16 mouse cellular contexts compared by ENCODE assay signal in genomic region chr3:146370553-146371095, GRCm38 (mm10).
"Had no signal": no experiment of that assay in that cellular context is flagged by ENCODE, and none has a peak within 500 bp of the region (broad histone marks: within the 10 kb centered on the region; RNA-seq: fewer than 3 reads in every experiment).

No protein-coding gene starts in this region.

- H3K36me3 ChIP-seq: liver, embryonic 12.5 days; midbrain, embryonic 13.5 days; midbrain, embryonic 15.5 days; neural tube, embryonic 12.5 days; stomach, embryonic 15.5 days had no signal

- H3K27ac ChIP-seq: liver, embryonic 12.5 days; liver, embryonic 14.5 days; midbrain, embryonic 13.5 days; midbrain, embryonic 15.5 days; neural tube, embryonic 12.5 days; stomach, embryonic 15.5 days; stomach, postnatal 0 days had no signal

- ATAC-seq: liver, embryonic 12.5 days; midbrain, embryonic 13.5 days; midbrain, embryonic 15.5 days had no signal

- DNase-seq: lung, adult 18-20 months; lung, embryonic 14.5 days; lung, postnatal 10 days; lung, postnatal 4 days; right cerebral cortex, postnatal 25 days; thymus, adult 18-20 months; thymus, postnatal 14 days; thymus, postnatal 36 days had no signal

- H3K27me3 ChIP-seq: liver, embryonic 12.5 days; midbrain, embryonic 13.5 days; midbrain, embryonic 15.5 days; stomach, embryonic 15.5 days had no signal

- H3K9ac ChIP-seq: liver, embryonic 12.5 days; liver, embryonic 14.5 days; lung, embryonic 14.5 days; midbrain, embryonic 13.5 days; midbrain, embryonic 15.5 days; neural tube, embryonic 12.5 days; stomach, embryonic 15.5 days had no signal

- H3K4me2 ChIP-seq: liver, embryonic 12.5 days; lung, embryonic 14.5 days; midbrain, embryonic 11.5 days; midbrain, embryonic 13.5 days; midbrain, embryonic 15.5 days; neural tube, embryonic 12.5 days; stomach, embryonic 15.5 days had no signal

- H3K4me1 ChIP-seq: stomach, embryonic 15.5 days had no signal

- H3K4me3 ChIP-seq: liver, embryonic 12.5 days; midbrain, embryonic 13.5 days; midbrain, embryonic 15.5 days; neural tube, embryonic 12.5 days; stomach, embryonic 15.5 days had no signal

- H3K9me3 ChIP-seq: liver, embryonic 12.5 days; midbrain, embryonic 13.5 days; midbrain, embryonic 15.5 days; neural tube, embryonic 12.5 days; stomach, embryonic 15.5 days had no signal
